Mouse (Mus musculus): Measurements from ENCODE around the gene Atp8b4.

GRCm38 (mm10) chr2:126359278-126359677 lies 141.2 kb downstream of the Atp8b4 start:
- no peak for TF ChIP-seq CTCF (IDR thresholded peaks at IDR 0.05; ENCODE audit: low read depth, low read length)
- TF ChIP-seq POLR2A (IDR thresholded peaks at IDR 0.05; ENCODE audit: insufficient read depth, low read length): no peak
- no peak for TF ChIP-seq EP300 (IDR thresholded peaks at IDR 0.05; ENCODE audit: insufficient read depth, low read depth, low read length)

All from ES-Bruce4 (cell line).